Mouse (Mus musculus) heart, adult 2 months (tissue): ENCODE results near the gene Oit3.

Experiments
- CTCF ChIP-seq: fragments of 200-600 bp; IDR thresholded peaks from 2 replicates; pipeline ENCODE4 v1.8.1; 2022; ENCODE audit warnings: antibody characterized with exemption, mild to moderate bottlenecking, moderate library complexity
- POLR2A ChIP-seq: fragments of 200-500 bp; IDR thresholded peaks from 2 replicates; pipeline ENCODE4 v1.6.1; 2011; ENCODE audit warnings: mild to moderate bottlenecking, low read depth, low read length, control low read depth; ENCODE audit not compliant: insufficient read depth

DNA sequence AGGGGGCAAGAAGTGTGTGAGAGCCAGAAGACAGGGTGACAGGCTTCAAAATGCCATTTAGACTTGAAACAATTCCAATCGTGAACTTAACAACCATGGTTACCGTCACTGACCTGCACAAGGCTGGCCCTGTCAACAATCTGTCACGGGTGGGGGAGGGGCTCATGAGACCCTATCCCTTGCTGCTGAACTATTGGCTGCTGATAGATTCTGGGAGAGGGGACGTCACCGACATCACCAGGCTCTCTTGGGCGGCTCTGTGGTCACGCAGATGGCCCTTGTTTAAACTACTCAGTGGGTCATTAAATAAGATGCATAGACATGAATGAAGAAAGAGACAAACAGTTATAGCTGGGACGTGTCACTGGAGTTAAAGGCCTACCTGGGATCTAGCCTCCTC lies 3.1 kb upstream of the Oit3 start:
- TF ChIP-seq CTCF (no peak), POLR2A (no peak)
